Mouse (Mus musculus) MEL (cell line): Measurements from ENCODE around the gene Tbcd.

ENCODE experiments used
- CTCF ChIP-seq, 3 experiments: IDR thresholded peaks in 2 of 3; conservative IDR thresholded peaks in 1 of 3; 2 replicates each; pipeline ENCODE4 v1.5.1; 2011 to 2012; ENCODE audit warnings: low read length in 3 of 3, low read depth in 2 of 3, mild to moderate bottlenecking in 2 of 3, improper control_type of control experiment in 1 of 3, inconsistent platforms in 1 of 3, mixed read lengths in 1 of 3, moderate library complexity in 1 of 3; ENCODE audit not compliant: control insufficient read depth in 1 of 3, insufficient read depth in 1 of 3, poor library complexity in 1 of 3, severe bottlenecking in 1 of 3
- MAX ChIP-seq: IDR thresholded peaks from 2 replicates; pipeline ENCODE4 v1.6.1; 2011; ENCODE audit warnings: low read length, improper control_type of control experiment
- NRF1 ChIP-seq: IDR thresholded peaks from 2 replicates; pipeline ENCODE4 v1.6.1; 2014; ENCODE audit warnings: low read depth, mild to moderate bottlenecking, inconsistent platforms, low read length, improper control_type of control experiment, moderate library complexity; ENCODE audit not compliant: poor library complexity, insufficient read depth, severe bottlenecking
- POLR2A ChIP-seq, 2 experiments: IDR thresholded peaks; 2 replicates each; pipeline ENCODE4 v1.6.1; 2011 to 2012; ENCODE audit warnings: low read length in 2 of 2, mild to moderate bottlenecking in 2 of 2, control low read depth in 1 of 2, improper control_type of control experiment in 1 of 2, low read depth in 1 of 2, moderate library complexity in 1 of 2; ENCODE audit not compliant: control insufficient read depth in 1 of 2, insufficient read depth in 1 of 2, poor library complexity in 1 of 2
- SIN3A ChIP-seq: IDR thresholded peaks from 2 replicates; pipeline ENCODE4 v1.6.1; 2012; ENCODE audit warnings: low read length, improper control_type of control experiment, inconsistent platforms
- TCF12 ChIP-seq: IDR thresholded peaks from 2 replicates; pipeline ENCODE4 v1.6.1; 2014; ENCODE audit warnings: low read depth, mild to moderate bottlenecking, inconsistent platforms, low read length, improper control_type of control experiment, moderate library complexity
- ZNF384 ChIP-seq: IDR thresholded peaks from 2 replicates; pipeline ENCODE4 v1.6.1; 2012; ENCODE audit warnings: low read depth, mild to moderate bottlenecking, inconsistent platforms, low read length, improper control_type of control experiment

GRCm38 (mm10) chr11:121549843-121550647 is 98.3 kb downstream of the Tbcd start:
- TF ChIP-seq SIN3A (no peak), ZNF384 (no peak), CTCF (IDR thresholded peaks at IDR 0.05 in 2 of 3, conservative IDR thresholded peaks at IDR 0.05 in 1 of 3; ENCODE audit: control insufficient read depth in 1 of 3, insufficient read depth in 1 of 3, low read depth in 2 of 3, low read length in 3 of 3, poor library complexity in 1 of 3, severe bottlenecking in 1 of 3) (no peak), TCF12 (no peak), NRF1 (no peak), MAX (no peak), POLR2A (IDR thresholded peaks at IDR 0.05; ENCODE audit: control insufficient read depth in 1 of 2, insufficient read depth in 1 of 2, low read depth in 1 of 2, low read length in 2 of 2, poor library complexity in 1 of 2) (no peak)
